Mouse (Mus musculus): ENCODE results near the gene Rgs6. TPM values are rescaled to one million over a fixed set of nuclear protein-coding genes. Genes with fewer than 3 reads are reported as not detected.

Rgs6 gene
- total and polyA plus RNA-seq, 3 experiments, result not detected

- Histone ChIP-seq H3K27ac (ENCODE audit: insufficient read depth, low read depth) (no peak overlapping the region), H3K27me3 (replicated peaks) (no peaks in the 10 kb centered on the region), H3K4me3 (replicated peaks in 1 of 3; ENCODE audit: low read depth in 2 of 3, low read length in 2 of 3, poor library complexity in 1 of 3) (no peak overlapping the region), H3K9me3 (replicated peaks; ENCODE audit: low read length) (no peaks in the 10 kb centered on the region), H3K4me2 (ENCODE audit: insufficient read depth, low read depth, poor library complexity, severe bottlenecking) (no peak overlapping the region), H3K79me2 (replicated peaks; ENCODE audit: control insufficient read depth, extremely low read depth, insufficient read depth, poor library complexity, severe bottlenecking) (no peaks in the 10 kb centered on the region), H3K4me1 (ENCODE audit: control insufficient read depth in 1 of 2, insufficient read depth in 2 of 2) (no peaks in the 10 kb centered on the region), H3K36me3 (replicated peaks in 1 of 2; ENCODE audit: control insufficient read depth in 1 of 2, insufficient read depth in 1 of 2, low read length in 1 of 2) (no peaks in the 10 kb centered on the region), H3K9ac (ENCODE audit: insufficient read depth, low read depth) (no peak overlapping the region)
- dilution Hi-C loops (cut with MboI; ENCODE audit: extremely low pct_ligation_motif_present, extremely low pct_unique_long_range_greater_than_20kb, low sequenced_read_pairs), result no loop called here
- TF ChIP-seq PAX5 (IDR thresholded peaks at IDR 0.05; ENCODE audit: low read length) (no peak), ETS1 (conservative IDR thresholded peaks at IDR 0.05; ENCODE audit: low read depth, low read length) (no peak), USF1 (IDR thresholded peaks at IDR 0.05; ENCODE audit: low read depth, low read length) (no peak), CHD2 (IDR thresholded peaks at IDR 0.05; ENCODE audit: low read length) (no peak), JUN (IDR thresholded peaks at IDR 0.05; ENCODE audit: insufficient read depth, low read depth, low read length) (no peak), CHD1 (IDR thresholded peaks at IDR 0.05; ENCODE audit: low read depth, low read length) (no peak), CTCF (conservative IDR thresholded peaks at IDR 0.05 in 1 of 2, IDR thresholded peaks at IDR 0.05 in 1 of 2; ENCODE audit: low read depth in 2 of 2, low read length in 2 of 2) (no peak), SMC3 (IDR thresholded peaks at IDR 0.05; ENCODE audit: low read depth, low read length) (no peak), MYC (IDR thresholded peaks at IDR 0.05; ENCODE audit: low read depth, low read length) (no peak), MAFK (IDR thresholded peaks at IDR 0.05; ENCODE audit: insufficient replicate concordance, low read length) (no peak), IRF4 (IDR thresholded peaks at IDR 0.05; ENCODE audit: low read depth, low read length) (no peak), TBP (conservative IDR thresholded peaks at IDR 0.05; ENCODE audit: low read depth, low read length) (no peak), E2F4 (IDR thresholded peaks at IDR 0.05; ENCODE audit: insufficient replicate concordance, low read depth, low read length) (no peak), GABPA (IDR thresholded peaks at IDR 0.05; ENCODE audit: insufficient replicate concordance, low read depth, low read length) (no peak), POLR2A (IDR thresholded peaks at IDR 0.05; ENCODE audit: low read depth, low read length) (no peak), RCOR1 (conservative IDR thresholded peaks at IDR 0.05; ENCODE audit: low read depth, low read length) (no peak), MAX (IDR thresholded peaks at IDR 0.05; ENCODE audit: low read length) (no peak), POLR2AphosphoS2 (IDR thresholded peaks at IDR 0.05; ENCODE audit: low read depth, low read length) (no peak), NELFE (IDR thresholded peaks at IDR 0.05; ENCODE audit: low read depth, low read length) (no peak), UBTF (IDR thresholded peaks at IDR 0.05; ENCODE audit: low read depth, low read length) (no peak)
- in situ Hi-C loops (cut with MboI; ENCODE audit: low pct_ligation_motif_present, low pct_unique_long_range_greater_than_20kb, low sequenced_read_pairs), result no loop called here
- no peak for DNase-seq (ENCODE audit: extremely low read depth)
Observed at GRCm38 (mm10) chr12:83076179-83076578, 488.1 kb downstream of the Rgs6 start.

- H3K4me2 ChIP-seq (ENCODE audit: insufficient read depth, low read depth, poor library complexity, severe bottlenecking), result no peak overlapping the region
- no peak overlapping the region for H3K27ac ChIP-seq (ENCODE audit: insufficient read depth, low read depth)
- DNase-seq (ENCODE audit: extremely low read depth), result no peak
- dilution Hi-C loops (cut with MboI; ENCODE audit: extremely low pct_ligation_motif_present, extremely low pct_unique_long_range_greater_than_20kb, low sequenced_read_pairs), result no loop called here
- H3K36me3 ChIP-seq (replicated peaks in 1 of 2; ENCODE audit: control insufficient read depth in 1 of 2, insufficient read depth in 1 of 2, low read length in 1 of 2), result no peaks in the 10 kb centered on the region
- in situ Hi-C loops (cut with MboI; ENCODE audit: low pct_ligation_motif_present, low pct_unique_long_range_greater_than_20kb, low sequenced_read_pairs), result no loop called here
- no peak overlapping the region for H3K9ac ChIP-seq (ENCODE audit: insufficient read depth, low read depth)
- H3K4me3 ChIP-seq (replicated peaks in 1 of 3; ENCODE audit: low read depth in 2 of 3, low read length in 2 of 3, poor library complexity in 1 of 3), result no peak overlapping the region
- H3K4me1 ChIP-seq (ENCODE audit: control insufficient read depth in 1 of 2, insufficient read depth in 2 of 2), result no peaks in the 10 kb centered on the region
- no peak for TF ChIP-seq IRF4 (IDR thresholded peaks at IDR 0.05; ENCODE audit: low read depth, low read length)
- TF ChIP-seq SIN3A (IDR thresholded peaks at IDR 0.05; ENCODE audit: low read length), result no peak
- no peak for TF ChIP-seq ZNF384 (IDR thresholded peaks at IDR 0.05; ENCODE audit: low read depth, low read length)
- TF ChIP-seq MAZ (IDR thresholded peaks at IDR 0.05; ENCODE audit: low read depth, low read length), result no peak
- TF ChIP-seq NRF1 (IDR thresholded peaks at IDR 0.05; ENCODE audit: low read depth, low read length), result no peak
- no peak for TF ChIP-seq POLR2AphosphoS2 (IDR thresholded peaks at IDR 0.05; ENCODE audit: low read depth, low read length)
- TF ChIP-seq ETS1 (conservative IDR thresholded peaks at IDR 0.05; ENCODE audit: low read depth, low read length), result no peak
- TF ChIP-seq KAT2A (IDR thresholded peaks at IDR 0.05; ENCODE audit: insufficient replicate concordance, low read length), result no peak
- H3K9me3 ChIP-seq (replicated peaks; ENCODE audit: low read length), result no peaks in the 10 kb centered on the region
- H3K79me2 ChIP-seq (replicated peaks; ENCODE audit: control insufficient read depth, extremely low read depth, insufficient read depth, poor library complexity, severe bottlenecking), result no peaks in the 10 kb centered on the region
- no peaks in the 10 kb centered on the region for H3K27me3 ChIP-seq (replicated peaks)
Observed at GRCm38 (mm10) chr12:83077486-83077885, 489.4 kb downstream of the Rgs6 start.
